Mouse (Mus musculus) liver, embryonic 12.5 days (tissue): ENCODE results near the gene Xrn2. TPM values are rescaled to one million over a fixed set of nuclear protein-coding genes. Genes with fewer than 3 reads are reported as not detected.

Experiments
- ATAC-seq: fragments of 200-750 bp; cut with Nextera tagmentation; 2 replicates; pipeline ENCODE4 v1.8.0; 2017; ENCODE audit warnings: moderate number of reproducible peaks, mild to moderate bottlenecking, moderate library complexity
- H3K27ac ChIP-seq: fragments of 300-500 bp; sonication (generic); 2 replicates; pipeline ENCODE4 v1.5.1; 2016; ENCODE audit warnings: mild to moderate bottlenecking
- H3K27me3 ChIP-seq: fragments of 300-500 bp; sonication (generic); replicated peaks from 2 replicates; pipeline ENCODE4 v1.6.1; 2016; ENCODE audit warnings: mild to moderate bottlenecking, moderate library complexity
- H3K36me3 ChIP-seq: fragments of 300-500 bp; sonication (generic); 2 replicates; pipeline ENCODE4 v1.6.1; 2016; ENCODE audit warnings: mild to moderate bottlenecking, moderate library complexity
- H3K4me1 ChIP-seq: fragments of 300-500 bp; sonication (generic); 2 replicates; pipeline ENCODE4 v1.6.1; 2016
- H3K4me2 ChIP-seq: fragments of 300-500 bp; sonication (generic); 2 replicates; pipeline ENCODE4 v1.6.1; 2016; ENCODE audit warnings: mild to moderate bottlenecking, moderate library complexity
- H3K4me3 ChIP-seq: fragments of 300-500 bp; sonication (generic); 2 replicates; pipeline ENCODE4 v1.5.1; 2016; ENCODE audit warnings: mild to moderate bottlenecking, moderate library complexity
- H3K9ac ChIP-seq: fragments of 300-500 bp; sonication (generic); 2 replicates; pipeline ENCODE4 v1.6.1; 2016; ENCODE audit warnings: mild to moderate bottlenecking, moderate library complexity
- H3K9me3 ChIP-seq: fragments of 300-500 bp; sonication (generic); replicated peaks from 2 replicates; pipeline ENCODE4 v1.6.1; 2016; ENCODE audit warnings: mild to moderate bottlenecking, moderate library complexity
- WGBS: fragments of 180-500 bp; shearing (Covaris S2); methylation state at CpG from one replicate; pipeline ENCODE4 v1.1.7; 2016; ENCODE audit not compliant: insufficient replicate concordance; 5-methylcytosine and 5-hydroxymethylcytosine counted together
- polyA plus RNA-seq: library from polyadenylated mRNA; unstranded; fragments of >200 nt; fragmentation: Nextera tagmentation; extraction: Ambion mirVana; gene quantifications from 2 replicates; pipeline ENCODE4 v1.2.1, GENCODE M21; 2016

Gene Xrn2
- 52.0 and 52.9 TPM in 2 replicates for polyA plus RNA-seq

DNA sequence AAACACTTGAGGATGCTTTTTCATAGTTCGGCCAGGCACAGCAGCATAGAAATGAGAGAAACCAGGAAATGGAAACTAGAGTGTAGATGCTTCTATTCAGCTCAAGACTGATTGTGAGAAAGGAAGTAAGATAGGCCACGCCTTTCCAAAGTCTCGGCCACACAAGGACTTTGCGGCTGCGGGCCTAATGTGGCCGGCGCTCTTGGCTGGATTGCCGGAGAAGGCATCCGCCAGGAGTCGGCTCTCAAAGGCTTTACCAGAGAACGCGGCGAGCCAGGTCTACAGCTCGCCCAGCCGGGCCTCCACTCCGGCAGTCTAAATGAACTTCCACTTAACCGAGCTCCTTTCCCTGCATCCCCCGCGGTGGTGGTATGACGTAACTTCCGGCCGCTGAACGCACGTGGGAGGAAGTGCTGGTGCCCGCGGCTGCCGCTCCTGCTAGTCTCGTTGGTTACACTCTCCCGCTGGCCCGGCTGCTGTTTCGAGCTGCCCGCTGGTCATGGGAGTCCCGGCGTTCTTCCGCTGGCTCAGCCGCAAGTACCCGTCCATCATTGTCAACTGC, at the start of gene Xrn2:
Gene Xrn2, plus strand, starts transcription at position 374 of the 562 bp plus-strand sequence.
- Histone ChIP-seq H3K4me2 (peak within 1 kb of the TSS; percentile 90), H3K9ac (peak within 1 kb of the TSS; percentile 85), H3K27me3 (no peaks in the 10 kb centered on the region), H3K4me1 (peaks cover 41% of the 10 kb centered on the region), H3K36me3 (peaks cover 6% of the 10 kb centered on the region; the same call in 1 of the 2 replicates), H3K9me3 (no peaks in the 10 kb centered on the region), H3K27ac (peak within 1 kb of the TSS; percentile 88), H3K4me3 (peak within 1 kb of the TSS; percentile 78)
- under 1% methylated on average over 37 of the region's 37 CpGs for WGBS
- ATAC-seq: peak; percentile 92

DNA sequence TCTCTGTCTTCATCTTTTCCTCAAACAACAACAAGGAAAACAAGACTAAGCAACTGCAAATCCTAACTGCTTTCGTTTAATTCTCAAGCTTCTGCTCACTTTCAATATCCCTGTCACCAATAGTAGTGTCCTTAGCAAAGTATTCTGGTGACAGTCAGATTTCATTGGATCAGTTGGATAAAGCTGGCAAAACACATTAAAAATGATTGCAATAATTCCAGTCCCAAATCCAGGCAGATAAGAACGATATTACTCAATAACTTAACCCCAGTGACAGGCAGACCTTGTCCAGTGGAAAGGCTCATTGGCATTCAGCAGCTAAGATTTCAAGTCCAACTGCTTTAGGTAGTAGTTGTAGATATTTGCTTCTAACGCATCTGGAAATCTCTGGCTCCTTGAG, 37.8 kb upstream of the Xrn2 start:
- H3K9ac ChIP-seq: no peak overlapping the region
- H3K9me3 ChIP-seq: no peaks in the 10 kb centered on the region
- 57% methylated on average over 3 of the region's 3 CpGs for WGBS
- no peak overlapping the region for H3K27ac ChIP-seq
- no peaks in the 10 kb centered on the region; the same call in 1 of the 2 replicates for H3K36me3 ChIP-seq
- no peak for ATAC-seq
- H3K27me3 ChIP-seq: no peaks in the 10 kb centered on the region
- H3K4me1 ChIP-seq: no peaks in the 10 kb centered on the region
- H3K4me2 ChIP-seq: no peak overlapping the region
- H3K4me3 ChIP-seq: no peak overlapping the region

DNA sequence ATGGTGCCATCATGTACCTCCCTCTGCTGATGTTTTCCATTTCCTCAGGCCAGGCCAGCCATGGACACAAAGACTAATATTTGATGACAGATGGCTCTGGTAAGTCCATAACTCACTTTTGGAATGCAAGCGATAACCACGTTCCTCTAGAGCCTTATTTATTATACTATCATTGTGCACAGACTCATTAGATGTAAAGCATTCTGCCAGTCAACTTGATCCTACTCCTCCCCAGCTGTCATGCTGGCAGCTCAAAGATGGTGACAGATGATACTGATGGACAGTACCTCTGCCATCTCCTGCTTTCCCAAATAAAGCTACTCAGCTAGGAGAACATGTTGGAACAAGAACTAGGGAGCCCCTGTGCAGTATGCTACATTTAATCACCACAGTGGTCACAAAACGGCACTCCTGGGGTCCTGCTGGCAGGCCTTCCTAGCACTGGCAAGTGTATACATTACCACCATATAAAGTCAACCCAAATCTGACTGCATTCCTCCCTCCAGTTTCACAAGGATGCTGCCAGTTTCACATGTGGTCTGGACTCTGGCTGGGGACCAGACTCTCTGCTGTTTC, 37.3 kb upstream of the Xrn2 start:
- Histone ChIP-seq H3K9me3 (no peaks in the 10 kb centered on the region), H3K4me3 (no peak overlapping the region), H3K36me3 (no peaks in the 10 kb centered on the region), H3K4me2 (no peak overlapping the region), H3K4me1 (no peaks in the 10 kb centered on the region), H3K27me3 (no peaks in the 10 kb centered on the region), H3K27ac (no peak overlapping the region), H3K9ac (no peak overlapping the region)
- no peak for ATAC-seq
- 63% methylated on average over 3 of the region's 3 CpGs for WGBS

DNA sequence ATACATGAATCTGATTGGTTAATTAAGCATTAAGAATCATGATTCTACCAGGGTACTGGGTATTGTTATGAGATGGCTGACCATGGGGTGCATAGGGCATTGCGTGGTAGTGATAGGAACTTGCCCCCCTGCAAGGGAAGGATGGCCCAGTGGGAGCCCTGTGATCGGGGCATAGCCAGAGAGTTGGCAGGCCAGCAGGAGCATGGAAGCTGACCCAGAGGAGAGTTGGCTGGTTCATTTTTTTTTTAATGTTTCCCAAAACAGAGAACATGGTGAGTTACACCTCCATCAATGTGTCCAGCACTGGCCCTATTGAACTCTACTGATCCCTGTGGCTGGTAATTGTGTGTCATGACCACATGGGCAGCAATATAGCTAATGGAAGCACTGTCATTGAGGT, 30.0 kb upstream of the Xrn2 start:
- H3K27ac ChIP-seq: no peak overlapping the region
- H3K4me3 ChIP-seq: no peak overlapping the region
- WGBS: 84% methylated on average over 2 of the region's 2 CpGs
- no peaks in the 10 kb centered on the region for H3K27me3 ChIP-seq
- H3K9me3 ChIP-seq: no peaks in the 10 kb centered on the region
- no peak for ATAC-seq
- H3K36me3 ChIP-seq: no peaks in the 10 kb centered on the region
- no peaks in the 10 kb centered on the region for H3K4me1 ChIP-seq
- H3K4me2 ChIP-seq: no peak overlapping the region
- no peak overlapping the region for H3K9ac ChIP-seq

DNA sequence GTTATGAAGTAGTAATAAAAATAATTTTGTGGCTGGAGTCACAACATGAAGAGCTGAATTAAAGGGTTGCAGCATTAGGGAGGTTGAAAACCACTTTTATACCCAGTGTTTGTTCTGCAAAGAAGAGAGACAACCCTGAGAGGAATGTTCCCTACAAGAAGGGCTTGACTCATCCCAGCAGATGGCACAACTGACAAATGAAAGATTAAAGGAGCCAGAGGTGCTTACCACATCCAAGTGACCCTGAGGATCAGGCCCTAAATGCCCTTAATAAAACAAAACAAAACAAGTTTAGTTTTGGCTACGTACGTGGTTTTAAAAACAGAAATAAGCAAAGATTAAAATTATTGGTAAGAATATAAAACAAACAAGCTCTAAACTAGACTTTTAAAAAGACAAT, 28.0 kb upstream of the Xrn2 start:
- H3K36me3 ChIP-seq: no peaks in the 10 kb centered on the region
- no peak overlapping the region for H3K4me3 ChIP-seq
- no peaks in the 10 kb centered on the region for H3K27me3 ChIP-seq
- no peak for ATAC-seq
- 76% methylated on average over 2 of the region's 2 CpGs for WGBS
- no peaks in the 10 kb centered on the region for H3K4me1 ChIP-seq
- H3K27ac ChIP-seq: no peak overlapping the region
- H3K9me3 ChIP-seq: no peaks in the 10 kb centered on the region
- no peak overlapping the region for H3K4me2 ChIP-seq
- H3K9ac ChIP-seq: no peak overlapping the region

DNA sequence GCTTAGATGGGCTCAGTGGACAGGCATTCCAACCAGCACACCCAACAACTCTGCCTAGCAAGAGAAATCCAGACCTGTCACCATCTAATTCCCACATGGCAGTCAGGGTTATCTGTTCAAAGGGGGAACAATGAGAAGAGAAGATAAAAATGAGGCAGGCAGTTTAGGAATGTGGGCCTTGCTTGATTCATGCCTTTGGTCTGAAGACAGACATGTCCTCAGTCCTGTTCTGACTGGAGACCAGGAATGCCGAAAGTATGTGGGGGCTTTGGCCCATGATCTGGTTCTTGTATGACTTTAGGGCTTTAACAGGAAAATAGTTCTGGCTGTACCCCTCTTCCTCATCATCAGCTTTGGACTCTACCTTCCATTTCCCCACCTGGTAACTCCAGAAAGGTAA, 27.0 kb upstream of the Xrn2 start:
- no peak overlapping the region for H3K4me3 ChIP-seq
- H3K9me3 ChIP-seq: no peaks in the 10 kb centered on the region
- H3K4me2 ChIP-seq: no peak overlapping the region
- H3K36me3 ChIP-seq: no peaks in the 10 kb centered on the region
- no peaks in the 10 kb centered on the region for H3K4me1 ChIP-seq
- no peaks in the 10 kb centered on the region for H3K27me3 ChIP-seq
- no peak for ATAC-seq
- 78% methylated on average over 1 of the region's 1 CpGs for WGBS
- no peak overlapping the region for H3K9ac ChIP-seq
- no peak overlapping the region for H3K27ac ChIP-seq

DNA sequence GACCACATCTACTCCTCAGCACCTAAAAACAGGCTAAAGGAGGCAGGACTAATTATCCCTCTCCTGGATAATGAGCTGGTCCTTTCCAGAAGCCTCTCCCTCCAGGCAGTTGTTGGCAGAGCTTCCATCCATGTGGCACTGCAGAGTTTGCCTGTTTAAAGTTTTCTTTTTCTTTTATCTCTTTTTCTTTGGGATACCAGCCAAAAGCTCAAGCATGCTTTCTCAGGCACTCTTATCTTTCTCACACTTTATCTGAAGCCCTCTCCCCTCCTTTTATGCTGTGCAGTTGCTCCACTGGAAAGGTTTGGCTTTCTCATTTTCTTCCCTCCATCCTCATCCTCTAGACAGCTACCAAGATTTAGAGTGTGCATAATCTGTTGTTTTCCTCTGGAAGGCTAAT, 26.4 kb upstream of the Xrn2 start:
- no peak for ATAC-seq
- Histone ChIP-seq H3K4me3 (no peak overlapping the region), H3K9me3 (no peaks in the 10 kb centered on the region), H3K27ac (no peak overlapping the region), H3K9ac (no peak overlapping the region), H3K4me2 (no peak overlapping the region), H3K4me1 (no peaks in the 10 kb centered on the region), H3K36me3 (no peaks in the 10 kb centered on the region), H3K27me3 (no peaks in the 10 kb centered on the region)

DNA sequence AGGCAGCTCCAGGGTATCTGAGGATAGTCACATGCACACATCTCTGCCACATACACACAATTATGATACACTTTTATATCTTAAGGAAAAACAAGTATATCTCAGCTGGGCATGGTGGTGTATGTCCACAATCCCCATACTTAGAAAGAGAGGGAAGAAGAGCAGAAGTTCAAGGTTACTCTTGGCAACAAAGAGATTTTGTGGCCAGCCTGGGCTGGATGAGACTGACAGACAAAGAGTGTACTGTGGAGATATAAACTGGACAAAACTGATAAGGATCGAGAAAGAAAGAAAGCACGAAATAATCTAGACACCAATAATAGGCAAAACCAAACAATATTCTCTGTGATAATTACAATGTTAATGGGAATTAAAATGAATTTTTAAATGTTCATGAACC, 5.5 kb upstream of the Xrn2 start:
- Histone ChIP-seq H3K4me3 (no peak overlapping the region), H3K4me2 (no peak overlapping the region), H3K9ac (no peak overlapping the region), H3K36me3 (no peaks in the 10 kb centered on the region), H3K27me3 (no peaks in the 10 kb centered on the region), H3K9me3 (no peaks in the 10 kb centered on the region), H3K4me1 (peaks cover 16% of the 10 kb centered on the region), H3K27ac (no peak overlapping the region)
- 43% methylated on average over 2 of the region's 2 CpGs for WGBS
- no peak for ATAC-seq

DNA sequence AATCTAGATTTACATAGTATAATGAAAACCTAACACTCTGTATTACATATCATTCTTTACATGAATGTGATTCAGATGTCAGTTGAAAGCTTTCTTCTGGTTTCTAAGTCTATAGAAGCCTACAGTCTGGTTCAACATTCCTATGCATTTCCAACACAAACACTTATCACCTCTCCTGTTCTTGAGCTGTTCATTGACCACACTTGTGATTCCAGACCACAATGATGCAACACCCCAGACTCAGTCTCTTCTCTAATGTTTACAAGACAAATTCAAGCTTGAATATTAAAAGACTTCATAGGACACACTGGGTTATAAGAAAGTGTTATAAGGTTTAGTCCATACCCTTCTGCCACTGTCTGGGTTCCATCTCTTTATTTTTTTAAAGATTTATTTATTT, 3.7 kb upstream of the Xrn2 start:
- Histone ChIP-seq H3K27ac (no peak overlapping the region), H3K9ac (no peak overlapping the region), H3K36me3 (no peaks in the 10 kb centered on the region), H3K4me3 (no peak overlapping the region), H3K9me3 (no peaks in the 10 kb centered on the region), H3K4me1 (peaks cover 20% of the 10 kb centered on the region), H3K4me2 (no peak overlapping the region), H3K27me3 (no peaks in the 10 kb centered on the region)
- ATAC-seq: no peak

DNA sequence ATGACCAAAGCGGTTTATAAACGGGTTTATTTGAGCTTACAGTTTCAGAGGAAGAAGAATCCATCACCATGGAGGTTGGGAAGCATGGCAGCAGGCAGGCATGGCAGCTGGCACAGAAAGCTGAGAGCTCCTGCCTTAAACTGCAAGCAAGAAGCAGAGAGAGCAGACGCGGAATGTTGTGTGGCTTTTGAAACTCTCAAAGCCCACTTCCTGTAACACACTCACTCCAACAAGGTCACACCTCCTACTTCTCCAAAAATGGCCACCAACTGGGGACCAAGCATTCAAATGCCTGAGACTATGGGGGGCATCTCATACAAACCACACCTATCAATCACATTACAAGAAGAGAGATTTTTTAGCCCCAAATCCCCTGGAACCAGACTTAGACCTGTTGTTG, 2.7 kb upstream of the Xrn2 start:
- peaks cover 30% of the 10 kb centered on the region for H3K4me1 ChIP-seq
- ATAC-seq: no peak
- H3K36me3 ChIP-seq: no peaks in the 10 kb centered on the region
- no peaks in the 10 kb centered on the region for H3K9me3 ChIP-seq
- H3K27me3 ChIP-seq: no peaks in the 10 kb centered on the region
- H3K9ac ChIP-seq: no peak overlapping the region
- H3K4me3 ChIP-seq: no peak overlapping the region
- no peak overlapping the region for H3K27ac ChIP-seq
- no peak overlapping the region for H3K4me2 ChIP-seq
- 71% methylated on average over 4 of the region's 4 CpGs for WGBS

DNA sequence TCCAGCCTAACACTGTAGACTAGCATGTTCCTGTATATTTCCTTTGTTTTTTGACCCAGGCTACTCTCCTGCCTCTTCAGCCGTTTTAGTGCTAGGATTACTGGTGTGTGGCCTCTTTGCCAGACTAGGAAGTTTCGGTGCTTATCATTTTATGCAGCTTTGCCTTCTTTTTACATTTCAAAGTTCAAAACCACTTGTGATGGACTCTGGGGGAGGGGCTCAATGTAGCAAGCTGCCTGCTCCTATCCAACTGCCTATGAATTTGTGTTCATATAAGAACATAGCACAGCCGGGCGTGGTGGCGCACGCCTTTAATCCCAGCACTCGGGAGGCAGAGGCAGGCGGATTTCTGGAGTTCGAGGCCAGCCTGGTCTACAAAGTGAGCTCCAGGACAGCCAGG, 1.8 kb upstream of the Xrn2 start:
- H3K27me3 ChIP-seq: no peaks in the 10 kb centered on the region
- no peak overlapping the region for H3K4me3 ChIP-seq
- no peak for ATAC-seq
- no peaks in the 10 kb centered on the region for H3K9me3 ChIP-seq
- no peak overlapping the region for H3K9ac ChIP-seq
- H3K36me3 ChIP-seq: peaks cover 3% of the 10 kb centered on the region; the same call in 1 of the 2 replicates
- H3K4me1 ChIP-seq: peaks cover 37% of the 10 kb centered on the region
- H3K27ac ChIP-seq: no peak overlapping the region
- no peak overlapping the region for H3K4me2 ChIP-seq
- WGBS: 58% methylated on average over 9 of the region's 9 CpGs

DNA sequence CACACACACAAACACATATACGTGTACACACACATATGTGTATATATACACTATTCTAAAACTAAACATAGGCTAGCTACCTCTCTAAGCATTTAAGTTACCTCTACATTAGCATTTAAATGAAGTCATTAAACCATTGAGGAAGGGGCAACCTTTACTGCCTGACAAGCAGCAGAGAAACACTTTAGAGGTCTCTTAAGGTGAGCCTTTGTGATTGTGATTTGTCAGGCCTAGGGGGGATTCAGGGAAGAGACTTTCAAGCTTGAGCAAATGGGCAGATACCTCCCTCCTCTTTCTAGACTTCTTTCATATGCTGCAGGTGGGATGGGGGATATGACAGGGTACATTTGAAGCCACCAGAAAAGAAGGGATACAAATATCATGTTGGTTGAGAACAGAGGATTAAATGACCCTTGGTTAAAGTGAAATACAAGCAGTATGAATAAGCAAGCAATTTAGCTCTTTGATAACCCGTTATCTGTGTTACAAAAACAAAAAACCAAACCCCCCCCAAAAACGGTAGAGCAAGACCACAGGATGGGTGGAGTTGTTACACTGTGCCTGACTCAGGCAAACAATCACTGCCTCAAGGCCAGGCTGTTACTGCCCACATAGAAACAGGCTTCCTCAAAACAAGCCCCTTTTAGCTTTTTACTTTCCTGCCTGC, 1.2 kb upstream of the Xrn2 start:
- H3K27ac ChIP-seq: peak overlapping the region; percentile 88
- H3K36me3 ChIP-seq: peaks cover 4% of the 10 kb centered on the region; the same call in 1 of the 2 replicates
- peak overlapping the region; percentile 78 for H3K4me3 ChIP-seq
- WGBS: 28% methylated on average over 3 of the region's 3 CpGs
- H3K9ac ChIP-seq: peak overlapping the region; percentile 85; the same call in 1 of the 2 replicates
- no peaks in the 10 kb centered on the region for H3K27me3 ChIP-seq
- ATAC-seq: no peak
- H3K4me2 ChIP-seq: peak overlapping the region; percentile 90
- no peaks in the 10 kb centered on the region for H3K9me3 ChIP-seq
- H3K4me1 ChIP-seq: peaks cover 40% of the 10 kb centered on the region
